Comparison of ENCODE assay signal across 9 mouse cellular contexts in genomic region chr19:56722291-56722707, GRCm38 (mm10). TPM values are rescaled to one million over a fixed set of nuclear protein-coding genes. Genes with fewer than 3 reads are reported as not detected.
A peak's percentile ranks its signal among the peaks of the same experiment; 100 is the strongest.
DNase-seq lines count a peak whose midpoint lies in the region; ATAC-seq and TF ChIP-seq lines count a peak whose summit lies in the region.
"Had no signal": no experiment of that assay in that cellular context is flagged by ENCODE, and none has a peak within 500 bp of the region (broad histone marks: within the 10 kb centered on the region; RNA-seq: fewer than 3 reads in every experiment).

No protein-coding gene starts in this region.

- 1% methylated on average over 41 of the region's 48 CpGs for WGBS in hindbrain, embryonic 13.5 days

- peak overlapping the region; percentile 98 for H3K27ac ChIP-seq in cortical plate, adult 2 months (ENCODE audit: insufficient read depth, low read length)
- H3K27ac ChIP-seq in hindbrain, embryonic 13.5 days = no peak overlapping the region

- DNase-seq in kidney, adult 18-20 months = peak; percentile 36
- DNase-seq in kidney, adult 11 months = no peak
- peak; percentile 49 to 56 for DNase-seq in lung, postnatal 4 days
- no peak for DNase-seq in gastrocnemius, postnatal 10 days
- no peak for DNase-seq in thymus, postnatal 10 days (ENCODE audit: low spot score in 2 of 2)
- DNase-seq in yolk sac, embryonic 10.5 days (ENCODE audit: low spot score) = no peak

- H3K9me3 ChIP-seq in hindbrain, embryonic 13.5 days = no peaks in the 10 kb centered on the region

- H3K27me3 ChIP-seq in hindbrain, embryonic 13.5 days = peaks cover 92% of the 10 kb centered on the region

- H3K4me1 ChIP-seq in cortical plate, adult 2 months (ENCODE audit: control insufficient read depth, insufficient read depth, low read length) = peaks cover 2% of the 10 kb centered on the region
- peaks cover 37% of the 10 kb centered on the region for H3K4me1 ChIP-seq in hindbrain, embryonic 13.5 days (replicated peaks)

- no peak for TF ChIP-seq POLR2A in cortical plate, adult 2 months (IDR thresholded peaks at IDR 0.05; ENCODE audit: extremely low read depth, insufficient read depth, low read length)

- H3K36me3 ChIP-seq in hindbrain, embryonic 13.5 days = no peaks in the 10 kb centered on the region

- H3K9ac ChIP-seq in hindbrain, embryonic 13.5 days = peak overlapping the region; percentile 73

- peak overlapping the region; percentile 97 for H3K4me2 ChIP-seq in hindbrain, embryonic 13.5 days

- peak overlapping the region; percentile 92 for H3K4me3 ChIP-seq in cortical plate, adult 2 months (ENCODE audit: insufficient read depth, low read length)
- H3K4me3 ChIP-seq in hindbrain, embryonic 13.5 days = peak overlapping the region; percentile 56

- ATAC-seq in hindbrain, embryonic 13.5 days (ENCODE audit: low FRiP score) = peak; percentile 56

- TF ChIP-seq CTCF in cortical plate, adult 2 months (IDR thresholded peaks at IDR 0.05; ENCODE audit: extremely low read depth, insufficient read depth, low read length) = no peak

RNA-seq across cellular contexts. Expression of gene Adrb1, which starts 0.3 kb away (rescaled TPM):
- polyA plus RNA-seq in cortical plate, adult 2 months (2012; rRNA removed) = 30.8 and 34.0 TPM in 2 replicates
- polyA plus RNA-seq in hindbrain, embryonic 13.5 days (2015; fragmentation: Nextera tagmentation; extraction: Ambion mirVana) = 0.31 and 0.44 TPM in 2 replicates
- 1 to 10 TPM; 1.1 to 1.5 TPM for total RNA-seq in gastrocnemius, postnatal 10 days (2021)
- polyA plus RNA-seq: Patski had no signal

Comparison
In these comparisons a context has a peak if more than half of its experiments do, and no peak if none do; other contexts are left out.
1. DNase-seq: peak in kidney, adult 18-20 months (single experiment) and lung, postnatal 4 days (2 of 2); none in kidney, adult 11 months (single experiment), gastrocnemius, postnatal 10 days (single experiment), thymus, postnatal 10 days (0 of 2) and yolk sac, embryonic 10.5 days (single experiment).
2. RNA of gene Adrb1, which starts 0.3 kb away (polyA plus RNA-seq): 30.8 to 34.0 TPM in cortical plate, adult 2 months; 0.31 to 0.44 TPM in hindbrain, embryonic 13.5 days; every median in the first group is over 10 times any median in the second.